Mouse (Mus musculus): ENCODE measurements at regions not wholly inside any gene's neighbourhood (a gene's known extent, or its start where the extent isn't known, plus 50 kb on each side); places are given as distances from the start of the nearest gene placed in this dataset.

GRCm38 (mm10) chr14:68181168-68181567 is 1112.9 kb downstream of the Synb start:
- Histone ChIP-seq H3K27me3 (no peaks in the 10 kb centered on the region), H3K9ac (no peak overlapping the region), H3K27ac (replicated peaks) (no peak overlapping the region), H3K4me2 (no peak overlapping the region), H3K36me3 (no peaks in the 10 kb centered on the region), H3K4me1 (replicated peaks) (no peaks in the 10 kb centered on the region), H3K4me3 (no peak overlapping the region), H3K9me3 (no peaks in the 10 kb centered on the region)
- WGBS, result 79% methylated on average over 6 of the region's 6 CpGs
- ATAC-seq (ENCODE audit: low FRiP score, low read depth), result no peak
